Mouse (Mus musculus): ENCODE data around the gene Rbfox3. TPM values are rescaled to one million over a fixed set of nuclear protein-coding genes. Genes with fewer than 3 reads are reported as not detected.

The Rbfox3 gene
- polyA plus RNA-seq, 1 experiment from 2014 or later, result 0.35 TPM

- H3K36me3 ChIP-seq (ENCODE audit: control insufficient read depth, insufficient read depth, low read length), result no peaks in the 10 kb centered on the region
- no peak overlapping the region for H3K27ac ChIP-seq (ENCODE audit: low read length)
- H3K4me1 ChIP-seq (replicated peaks; ENCODE audit: control insufficient read depth, insufficient read depth, low read length), result no peaks in the 10 kb centered on the region
- no peaks in the 10 kb centered on the region for H3K27me3 ChIP-seq (ENCODE audit: control insufficient read depth, insufficient read depth, low read depth, low read length)
- no peak overlapping the region for H3K4me2 ChIP-seq (ENCODE audit: low read depth, low read length)
- no peak overlapping the region for H3K4me3 ChIP-seq (ENCODE audit: low read length)
- H3K9me3 ChIP-seq (ENCODE audit: control insufficient read depth, low read length), result no peaks in the 10 kb centered on the region
- no peak overlapping the region for H3K9ac ChIP-seq (ENCODE audit: low read length)
- ATAC-seq (ENCODE audit: low read depth), result no peak
- 77% methylated on average over 4 of the region's 4 CpGs for WGBS
Measured at GRCm38 (mm10) chr11:118620869-118621268, 290.5 kb downstream of the Rbfox3 start.

DNA sequence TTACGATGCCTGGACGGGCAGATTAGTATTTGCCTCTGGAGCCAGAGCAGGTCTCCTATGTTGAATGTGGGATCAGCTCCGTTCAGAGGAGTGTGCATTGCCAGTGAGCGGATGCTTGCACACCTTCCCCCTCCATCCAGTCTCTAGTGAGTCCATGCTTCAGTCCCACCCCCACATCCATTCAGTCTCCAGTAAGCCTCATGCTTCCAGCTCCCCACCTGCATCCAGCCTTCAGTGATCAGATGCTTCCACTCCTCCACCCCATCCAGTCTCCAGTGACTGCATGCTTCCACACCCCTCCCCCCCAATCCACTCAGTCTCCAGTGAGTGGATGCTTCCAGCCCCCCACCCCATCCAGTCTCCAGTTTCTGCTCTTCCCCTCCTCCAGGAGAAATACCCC is 297.3 kb downstream of the Rbfox3 start:
- H3K4me3 ChIP-seq (ENCODE audit: low read length), result no peak overlapping the region

DNA sequence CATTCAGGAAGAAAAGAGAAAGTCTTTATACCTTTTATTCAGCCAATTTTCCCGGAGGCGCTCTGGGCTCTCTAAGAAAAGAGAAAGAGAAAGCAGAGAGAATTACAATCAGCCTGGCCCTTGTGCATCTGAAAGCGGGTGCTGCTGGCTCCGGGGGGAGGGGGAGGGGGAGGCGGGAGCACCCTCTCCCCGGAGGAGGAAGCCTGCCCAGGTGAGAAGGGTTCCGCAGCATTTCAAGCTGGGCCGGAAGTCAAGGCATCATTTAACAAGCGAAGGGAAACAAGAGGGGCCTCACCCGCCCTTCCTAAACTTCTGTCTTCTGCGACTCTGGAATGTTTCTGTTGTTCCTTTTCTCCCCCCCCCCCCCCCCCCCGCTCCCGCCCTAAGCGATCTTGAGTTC is 301.3 kb downstream of the Rbfox3 start:
- WGBS, result 5% methylated on average over 12 of the region's 14 CpGs
- H3K4me3 ChIP-seq (ENCODE audit: low read length), result no peak overlapping the region
- no peak overlapping the region for H3K27ac ChIP-seq (ENCODE audit: low read length)
- no peaks in the 10 kb centered on the region for H3K4me1 ChIP-seq (replicated peaks; ENCODE audit: control insufficient read depth, insufficient read depth, low read length)
- H3K4me2 ChIP-seq (ENCODE audit: low read depth, low read length), result no peak overlapping the region
- H3K9ac ChIP-seq (ENCODE audit: low read length), result no peak overlapping the region
- peaks cover 5% of the 10 kb centered on the region for H3K27me3 ChIP-seq (ENCODE audit: control insufficient read depth, insufficient read depth, low read depth, low read length)
- no peak for ATAC-seq (ENCODE audit: low read depth)
- peaks cover 3% of the 10 kb centered on the region; the same call in 1 of the 2 replicates for H3K9me3 ChIP-seq (ENCODE audit: control insufficient read depth, low read length)
- no peaks in the 10 kb centered on the region for H3K36me3 ChIP-seq (ENCODE audit: control insufficient read depth, insufficient read depth, low read length)

More for the DNA sequence above, 297.3 kb downstream of the Rbfox3 start:
- H3K27me3 ChIP-seq (ENCODE audit: control insufficient read depth, insufficient read depth, low read depth, low read length), result peaks cover 5% of the 10 kb centered on the region
- no peak overlapping the region for H3K27ac ChIP-seq (ENCODE audit: low read length)
- WGBS, result 80% methylated on average over 4 of the region's 4 CpGs
- no peaks in the 10 kb centered on the region for H3K9me3 ChIP-seq (ENCODE audit: control insufficient read depth, low read length)
- no peak overlapping the region for H3K9ac ChIP-seq (ENCODE audit: low read length)
- H3K4me2 ChIP-seq (ENCODE audit: low read depth, low read length), result no peak overlapping the region
- no peak for ATAC-seq (ENCODE audit: low read depth)
- no peaks in the 10 kb centered on the region for H3K4me1 ChIP-seq (replicated peaks; ENCODE audit: control insufficient read depth, insufficient read depth, low read length)
- no peaks in the 10 kb centered on the region for H3K36me3 ChIP-seq (ENCODE audit: control insufficient read depth, insufficient read depth, low read length)

DNA sequence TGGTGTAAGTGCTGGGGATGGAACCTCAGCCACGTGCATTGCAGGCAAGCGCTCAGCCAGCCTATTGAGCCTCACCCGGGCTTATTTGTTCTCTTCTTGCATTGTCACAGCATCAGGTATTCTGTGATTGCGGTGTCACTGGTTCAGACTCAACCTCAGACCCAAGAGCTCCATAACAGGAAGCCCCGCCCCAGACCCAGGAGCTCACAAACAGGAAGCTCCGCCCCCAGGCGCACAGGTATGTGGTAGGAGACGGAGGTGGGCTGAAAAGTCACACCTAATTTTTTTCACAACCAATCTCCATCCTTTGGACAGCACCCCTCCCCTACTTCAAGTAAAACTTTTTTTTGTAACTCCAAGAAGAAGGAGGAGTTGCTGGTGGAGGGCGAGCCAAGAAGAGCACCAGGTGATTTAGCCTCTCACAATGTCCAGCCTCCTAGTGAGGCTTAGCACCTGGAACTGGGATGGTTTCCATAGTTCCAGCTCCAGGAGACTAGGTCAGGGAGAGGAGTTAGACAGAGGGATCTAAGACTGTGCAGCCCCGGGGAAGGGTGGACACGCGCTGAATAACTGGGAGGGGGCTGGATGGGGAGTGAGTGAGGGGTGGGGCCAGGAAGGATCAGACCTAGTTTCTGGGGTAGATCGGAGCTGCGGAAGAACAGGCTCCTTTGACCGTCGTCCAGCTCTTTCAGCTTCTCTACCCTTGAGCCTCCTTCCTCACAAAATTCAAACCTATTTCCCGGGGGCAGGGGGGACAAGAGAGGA is 302.0 kb downstream of the Rbfox3 start:
- no peak overlapping the region for H3K4me2 ChIP-seq (ENCODE audit: low read depth, low read length)
- no peak overlapping the region for H3K4me3 ChIP-seq (ENCODE audit: low read length)
- 9% methylated on average over 17 of the region's 17 CpGs for WGBS
- ATAC-seq (ENCODE audit: low read depth), result no peak
- peaks cover 5% of the 10 kb centered on the region for H3K27me3 ChIP-seq (ENCODE audit: control insufficient read depth, insufficient read depth, low read depth, low read length)
- no peak overlapping the region for H3K9ac ChIP-seq (ENCODE audit: low read length)
- H3K36me3 ChIP-seq (ENCODE audit: control insufficient read depth, insufficient read depth, low read length), result no peaks in the 10 kb centered on the region
- H3K9me3 ChIP-seq (ENCODE audit: control insufficient read depth, low read length), result peaks cover 3% of the 10 kb centered on the region; the same call in 1 of the 2 replicates
- H3K27ac ChIP-seq (ENCODE audit: low read length), result no peak overlapping the region
- H3K4me1 ChIP-seq (replicated peaks; ENCODE audit: control insufficient read depth, insufficient read depth, low read length), result no peaks in the 10 kb centered on the region

DNA sequence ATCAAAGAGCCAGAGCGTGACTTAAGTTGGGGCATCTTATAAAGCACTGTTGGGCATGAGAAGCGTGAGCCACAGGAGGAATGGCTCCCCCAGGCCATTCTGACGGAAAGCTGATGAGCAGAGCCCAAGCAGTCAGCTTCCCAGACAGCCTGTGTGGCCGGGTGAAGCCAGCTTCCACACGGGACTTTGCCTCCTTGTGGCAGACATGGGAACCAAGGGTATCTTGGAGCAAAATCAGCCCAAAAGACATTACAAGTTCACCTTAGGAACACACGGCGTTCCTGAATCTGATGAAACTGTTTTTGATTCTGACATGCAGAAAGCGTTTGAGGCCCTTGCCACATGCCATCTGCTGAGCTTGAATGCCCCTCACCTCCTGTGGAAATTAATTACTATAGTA is 303.5 kb downstream of the Rbfox3 start:
- Histone ChIP-seq H3K27me3 (ENCODE audit: control insufficient read depth, insufficient read depth, low read depth, low read length) (peaks cover 5% of the 10 kb centered on the region), H3K9ac (ENCODE audit: low read length) (no peak overlapping the region), H3K4me3 (ENCODE audit: low read length) (no peak overlapping the region), H3K36me3 (ENCODE audit: control insufficient read depth, insufficient read depth, low read length) (no peaks in the 10 kb centered on the region), H3K4me1 (replicated peaks; ENCODE audit: control insufficient read depth, insufficient read depth, low read length) (no peaks in the 10 kb centered on the region), H3K4me2 (ENCODE audit: low read depth, low read length) (no peak overlapping the region), H3K9me3 (ENCODE audit: control insufficient read depth, low read length) (peaks cover 3% of the 10 kb centered on the region; the same call in 1 of the 2 replicates), H3K27ac (ENCODE audit: low read length) (no peak overlapping the region)
- no peak for ATAC-seq (ENCODE audit: low read depth)
- 47% methylated on average over 8 of the region's 8 CpGs for WGBS

DNA sequence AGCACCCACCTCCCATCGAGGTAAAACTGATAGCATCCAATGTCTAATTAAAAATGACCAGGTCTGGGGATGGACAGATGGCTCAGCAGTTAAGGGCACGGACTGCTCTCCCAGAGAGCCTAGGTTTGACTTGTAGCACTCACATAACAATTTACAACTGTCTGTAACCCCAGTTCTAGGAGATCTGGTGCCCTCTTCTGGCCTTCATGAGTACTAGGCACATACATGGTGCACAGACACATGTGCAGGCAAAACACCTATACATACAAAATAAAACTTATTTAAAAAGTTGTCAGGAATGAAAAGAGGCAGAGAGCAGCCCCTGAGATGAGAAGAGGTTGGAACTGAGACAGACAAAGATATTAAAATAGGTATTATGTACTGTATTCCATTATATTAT is 305.8 kb downstream of the Rbfox3 start:
- ATAC-seq (ENCODE audit: low read depth), result no peak

GRCm38 (mm10) chr11:118604206-118604605 is 307.2 kb downstream of the Rbfox3 start:
- H3K9me3 ChIP-seq (ENCODE audit: control insufficient read depth, low read length), result peaks cover 3% of the 10 kb centered on the region; the same call in 1 of the 2 replicates
- H3K4me1 ChIP-seq (replicated peaks; ENCODE audit: control insufficient read depth, insufficient read depth, low read length), result no peaks in the 10 kb centered on the region
- no peak overlapping the region for H3K27ac ChIP-seq (ENCODE audit: low read length)
- WGBS, result 62% methylated on average over 6 of the region's 6 CpGs
- H3K9ac ChIP-seq (ENCODE audit: low read length), result no peak overlapping the region
- ATAC-seq (ENCODE audit: low read depth), result no peak
- no peak overlapping the region for H3K4me3 ChIP-seq (ENCODE audit: low read length)
- H3K4me2 ChIP-seq (ENCODE audit: low read depth, low read length), result no peak overlapping the region
- no peaks in the 10 kb centered on the region; the same call in 1 of the 2 replicates for H3K27me3 ChIP-seq (ENCODE audit: control insufficient read depth, insufficient read depth, low read depth, low read length)
- no peaks in the 10 kb centered on the region for H3K36me3 ChIP-seq (ENCODE audit: control insufficient read depth, insufficient read depth, low read length)

More for the DNA sequence above, 305.8 kb downstream of the Rbfox3 start:
- Histone ChIP-seq H3K36me3 (ENCODE audit: control insufficient read depth, insufficient read depth, low read length) (no peaks in the 10 kb centered on the region), H3K27ac (ENCODE audit: low read length) (no peak overlapping the region), H3K4me2 (ENCODE audit: low read depth, low read length) (no peak overlapping the region), H3K9ac (ENCODE audit: low read length) (no peak overlapping the region), H3K4me3 (ENCODE audit: low read length) (no peak overlapping the region), H3K9me3 (ENCODE audit: control insufficient read depth, low read length) (peaks cover 3% of the 10 kb centered on the region; the same call in 1 of the 2 replicates), H3K4me1 (replicated peaks; ENCODE audit: control insufficient read depth, insufficient read depth, low read length) (no peaks in the 10 kb centered on the region), H3K27me3 (ENCODE audit: control insufficient read depth, insufficient read depth, low read depth, low read length) (peaks cover 5% of the 10 kb centered on the region)
- WGBS, result 69% methylated on average over 2 of the region's 2 CpGs

- Histone ChIP-seq H3K36me3 (ENCODE audit: control insufficient read depth, insufficient read depth, low read length) (no peaks in the 10 kb centered on the region), H3K27ac (ENCODE audit: low read length) (no peak overlapping the region), H3K4me2 (ENCODE audit: low read depth, low read length) (no peak overlapping the region), H3K9me3 (ENCODE audit: control insufficient read depth, low read length) (peaks cover 3% of the 10 kb centered on the region; the same call in 1 of the 2 replicates), H3K27me3 (ENCODE audit: control insufficient read depth, insufficient read depth, low read depth, low read length) (no peaks in the 10 kb centered on the region; the same call in 1 of the 2 replicates), H3K9ac (ENCODE audit: low read length) (no peak overlapping the region), H3K4me3 (ENCODE audit: low read length) (no peak overlapping the region), H3K4me1 (replicated peaks; ENCODE audit: control insufficient read depth, insufficient read depth, low read length) (no peaks in the 10 kb centered on the region)
- ATAC-seq (ENCODE audit: low read depth), result no peak
- 3% methylated on average over 10 of the region's 10 CpGs for WGBS
Measured at GRCm38 (mm10) chr11:118603126-118603525, 308.3 kb downstream of the Rbfox3 start.

GRCm38 (mm10) chr11:118601484-118601883 is 309.9 kb downstream of the Rbfox3 start:
- Histone ChIP-seq H3K4me2 (ENCODE audit: low read depth, low read length) (no peak overlapping the region), H3K27me3 (ENCODE audit: control insufficient read depth, insufficient read depth, low read depth, low read length) (no peaks in the 10 kb centered on the region; the same call in 1 of the 2 replicates), H3K36me3 (ENCODE audit: control insufficient read depth, insufficient read depth, low read length) (no peaks in the 10 kb centered on the region), H3K4me3 (ENCODE audit: low read length) (no peak overlapping the region), H3K4me1 (replicated peaks; ENCODE audit: control insufficient read depth, insufficient read depth, low read length) (no peaks in the 10 kb centered on the region), H3K27ac (ENCODE audit: low read length) (no peak overlapping the region), H3K9me3 (ENCODE audit: control insufficient read depth, low read length) (peaks cover 3% of the 10 kb centered on the region; the same call in 1 of the 2 replicates), H3K9ac (ENCODE audit: low read length) (no peak overlapping the region)
- ATAC-seq (ENCODE audit: low read depth), result no peak
- 56% methylated on average over 9 of the region's 9 CpGs for WGBS

Data from lung, embryonic 16.5 days (tissue).